Mouse (Mus musculus): ENCODE data around the gene Hspb8. TPM values are rescaled to one million over a fixed set of nuclear protein-coding genes. Genes with fewer than 3 reads are reported as not detected.

The Hspb8 gene
- 3.7 and 4.8 TPM in 2 replicates for polyA plus RNA-seq (2015; fragmentation: Nextera tagmentation; extraction: Ambion mirVana)

GRCm38 (mm10) chr5:116422699-116423201 is at the start of gene Hspb8:
Hspb8 (minus strand) TSS chr5:116422864.
- Histone ChIP-seq H3K36me3 (ENCODE audit: control insufficient read depth, insufficient read depth) (no peaks in the 10 kb centered on the region), H3K9ac (replicated peaks; ENCODE audit: low read depth, low read length) (peak within 1 kb of the TSS; percentile 20; the same call in 1 of the 2 replicates), H3K4me3 (replicated peaks; ENCODE audit: low read length) (no peak within 1 kb of the TSS; the same call in 1 of the 2 replicates), H3K4me1 (replicated peaks; ENCODE audit: control insufficient read depth, insufficient read depth, low read length) (peaks cover 16% of the 10 kb centered on the region), H3K27me3 (replicated peaks; ENCODE audit: control insufficient read depth, insufficient read depth, low read length) (no peaks in the 10 kb centered on the region), H3K27ac (ENCODE audit: low read length) (no peak within 1 kb of the TSS), H3K9me3 (ENCODE audit: control insufficient read depth, low read length) (no peaks in the 10 kb centered on the region), H3K4me2 (ENCODE audit: low read length) (peak within 1 kb of the TSS; percentile 42)
- peak; percentile 51 for ATAC-seq
- WGBS = under 1% methylated on average over 17 of the region's 20 CpGs

GRCm38 (mm10) chr5:116461354-116462042 is 38.8 kb upstream of the Hspb8 start:
- WGBS = 14% methylated on average over 11 of the region's 11 CpGs
- no peaks in the 10 kb centered on the region for H3K27me3 ChIP-seq (replicated peaks; ENCODE audit: control insufficient read depth, insufficient read depth, low read length)
- H3K27ac ChIP-seq (ENCODE audit: low read length) = no peak overlapping the region
- ATAC-seq = no peak
- H3K4me3 ChIP-seq (replicated peaks; ENCODE audit: low read length) = no peak overlapping the region
- H3K9ac ChIP-seq (replicated peaks; ENCODE audit: low read depth, low read length) = no peak overlapping the region
- H3K4me2 ChIP-seq (ENCODE audit: low read length) = no peak overlapping the region
- peaks cover 32% of the 10 kb centered on the region for H3K36me3 ChIP-seq (ENCODE audit: control insufficient read depth, insufficient read depth)
- H3K9me3 ChIP-seq (ENCODE audit: control insufficient read depth, low read length) = peaks cover 15% of the 10 kb centered on the region
- H3K4me1 ChIP-seq (replicated peaks; ENCODE audit: control insufficient read depth, insufficient read depth, low read length) = peaks cover 21% of the 10 kb centered on the region

GRCm38 (mm10) chr5:116459970-116460369 is 37.3 kb upstream of the Hspb8 start:
- no peak overlapping the region for H3K27ac ChIP-seq (ENCODE audit: low read length)
- 49% methylated on average over 2 of the region's 2 CpGs for WGBS
- peaks cover under 1% of the 10 kb centered on the region for H3K9me3 ChIP-seq (ENCODE audit: control insufficient read depth, low read length)
- ATAC-seq = peak; percentile 58
- no peak overlapping the region for H3K4me2 ChIP-seq (ENCODE audit: low read length)
- no peak overlapping the region for H3K4me3 ChIP-seq (replicated peaks; ENCODE audit: low read length)
- no peaks in the 10 kb centered on the region for H3K27me3 ChIP-seq (replicated peaks; ENCODE audit: control insufficient read depth, insufficient read depth, low read length)
- peaks cover 17% of the 10 kb centered on the region for H3K36me3 ChIP-seq (ENCODE audit: control insufficient read depth, insufficient read depth)
- no peak overlapping the region for H3K9ac ChIP-seq (replicated peaks; ENCODE audit: low read depth, low read length)
- peaks cover 21% of the 10 kb centered on the region for H3K4me1 ChIP-seq (replicated peaks; ENCODE audit: control insufficient read depth, insufficient read depth, low read length)

- Histone ChIP-seq H3K4me3 (replicated peaks; ENCODE audit: low read length) (no peak overlapping the region), H3K27me3 (replicated peaks; ENCODE audit: control insufficient read depth, insufficient read depth, low read length) (no peaks in the 10 kb centered on the region), H3K4me1 (replicated peaks; ENCODE audit: control insufficient read depth, insufficient read depth, low read length) (peaks cover 27% of the 10 kb centered on the region), H3K27ac (ENCODE audit: low read length) (no peak overlapping the region), H3K9me3 (ENCODE audit: control insufficient read depth, low read length) (no peaks in the 10 kb centered on the region), H3K36me3 (ENCODE audit: control insufficient read depth, insufficient read depth) (peaks cover 3% of the 10 kb centered on the region; the same call in 1 of the 2 replicates), H3K9ac (replicated peaks; ENCODE audit: low read depth, low read length) (no peak overlapping the region), H3K4me2 (ENCODE audit: low read length) (no peak overlapping the region)
- no peak for ATAC-seq
- WGBS = 86% methylated on average over 7 of the region's 7 CpGs
Measured at GRCm38 (mm10) chr5:116457791-116458190, 35.1 kb upstream of the Hspb8 start.

GRCm38 (mm10) chr5:116456796-116457515 is 34.3 kb upstream of the Hspb8 start:
- peaks cover 3% of the 10 kb centered on the region; the same call in 1 of the 2 replicates for H3K36me3 ChIP-seq (ENCODE audit: control insufficient read depth, insufficient read depth)
- no peaks in the 10 kb centered on the region for H3K27me3 ChIP-seq (replicated peaks; ENCODE audit: control insufficient read depth, insufficient read depth, low read length)
- WGBS = 35% methylated on average over 10 of the region's 10 CpGs
- H3K27ac ChIP-seq (ENCODE audit: low read length) = no peak overlapping the region
- H3K4me2 ChIP-seq (ENCODE audit: low read length) = no peak overlapping the region
- no peak overlapping the region for H3K9ac ChIP-seq (replicated peaks; ENCODE audit: low read depth, low read length)
- H3K4me1 ChIP-seq (replicated peaks; ENCODE audit: control insufficient read depth, insufficient read depth, low read length) = peaks cover 27% of the 10 kb centered on the region
- no peak for ATAC-seq
- H3K9me3 ChIP-seq (ENCODE audit: control insufficient read depth, low read length) = no peaks in the 10 kb centered on the region
- no peak overlapping the region for H3K4me3 ChIP-seq (replicated peaks; ENCODE audit: low read length)

GRCm38 (mm10) chr5:116453401-116453851 is 30.8 kb upstream of the Hspb8 start:
- 3% methylated on average over 27 of the region's 27 CpGs for WGBS
- peaks cover 5% of the 10 kb centered on the region for H3K36me3 ChIP-seq (ENCODE audit: control insufficient read depth, insufficient read depth)
- H3K4me1 ChIP-seq (replicated peaks; ENCODE audit: control insufficient read depth, insufficient read depth, low read length) = peaks cover 15% of the 10 kb centered on the region
- H3K27ac ChIP-seq (ENCODE audit: low read length) = no peak overlapping the region
- H3K9ac ChIP-seq (replicated peaks; ENCODE audit: low read depth, low read length) = no peak overlapping the region
- no peaks in the 10 kb centered on the region for H3K9me3 ChIP-seq (ENCODE audit: control insufficient read depth, low read length)
- ATAC-seq = no peak
- H3K27me3 ChIP-seq (replicated peaks; ENCODE audit: control insufficient read depth, insufficient read depth, low read length) = no peaks in the 10 kb centered on the region
- H3K4me2 ChIP-seq (ENCODE audit: low read length) = peak overlapping the region; percentile 22; the same call in 1 of the 2 replicates
- no peak overlapping the region for H3K4me3 ChIP-seq (replicated peaks; ENCODE audit: low read length)

GRCm38 (mm10) chr5:116450901-116451300 is 28.2 kb upstream of the Hspb8 start:
- H3K9me3 ChIP-seq (ENCODE audit: control insufficient read depth, low read length) = no peaks in the 10 kb centered on the region
- peaks cover 22% of the 10 kb centered on the region for H3K4me1 ChIP-seq (replicated peaks; ENCODE audit: control insufficient read depth, insufficient read depth, low read length)
- H3K27ac ChIP-seq (ENCODE audit: low read length) = no peak overlapping the region
- no peak overlapping the region for H3K4me2 ChIP-seq (ENCODE audit: low read length)
- H3K9ac ChIP-seq (replicated peaks; ENCODE audit: low read depth, low read length) = no peak overlapping the region
- H3K27me3 ChIP-seq (replicated peaks; ENCODE audit: control insufficient read depth, insufficient read depth, low read length) = no peaks in the 10 kb centered on the region
- WGBS = 79% methylated on average over 8 of the region's 8 CpGs
- peaks cover 10% of the 10 kb centered on the region for H3K36me3 ChIP-seq (ENCODE audit: control insufficient read depth, insufficient read depth)
- no peak overlapping the region for H3K4me3 ChIP-seq (replicated peaks; ENCODE audit: low read length)
- no peak for ATAC-seq

GRCm38 (mm10) chr5:116449522-116450225 is 27.0 kb upstream of the Hspb8 start:
- ATAC-seq = no peak
- H3K9me3 ChIP-seq (ENCODE audit: control insufficient read depth, low read length) = no peaks in the 10 kb centered on the region
- peaks cover 10% of the 10 kb centered on the region for H3K36me3 ChIP-seq (ENCODE audit: control insufficient read depth, insufficient read depth)
- no peak overlapping the region for H3K4me3 ChIP-seq (replicated peaks; ENCODE audit: low read length)
- H3K4me1 ChIP-seq (replicated peaks; ENCODE audit: control insufficient read depth, insufficient read depth, low read length) = peaks cover 22% of the 10 kb centered on the region
- WGBS = 66% methylated on average over 8 of the region's 8 CpGs
- H3K27me3 ChIP-seq (replicated peaks; ENCODE audit: control insufficient read depth, insufficient read depth, low read length) = no peaks in the 10 kb centered on the region
- no peak overlapping the region for H3K4me2 ChIP-seq (ENCODE audit: low read length)
- no peak overlapping the region for H3K9ac ChIP-seq (replicated peaks; ENCODE audit: low read depth, low read length)
- no peak overlapping the region for H3K27ac ChIP-seq (ENCODE audit: low read length)

Data from forebrain, embryonic 16.5 days (tissue).